Mouse (Mus musculus) frontal cortex, postnatal 25 days (tissue): ENCODE measurements around the gene Hnrnpm.
"Not testable (repeated sequence)": the region's sequence is repeated elsewhere in the genome, so short reads cannot be mapped to it uniquely, and the experiment has no call there.

Experiments used
- DNase-seq, 2 experiments: peaks; one replicate each; pipeline ENCODE4 v3.0.0; 2022; ENCODE audit warnings: low spot score in 2 of 2

Hnrnpm gene

DNA sequence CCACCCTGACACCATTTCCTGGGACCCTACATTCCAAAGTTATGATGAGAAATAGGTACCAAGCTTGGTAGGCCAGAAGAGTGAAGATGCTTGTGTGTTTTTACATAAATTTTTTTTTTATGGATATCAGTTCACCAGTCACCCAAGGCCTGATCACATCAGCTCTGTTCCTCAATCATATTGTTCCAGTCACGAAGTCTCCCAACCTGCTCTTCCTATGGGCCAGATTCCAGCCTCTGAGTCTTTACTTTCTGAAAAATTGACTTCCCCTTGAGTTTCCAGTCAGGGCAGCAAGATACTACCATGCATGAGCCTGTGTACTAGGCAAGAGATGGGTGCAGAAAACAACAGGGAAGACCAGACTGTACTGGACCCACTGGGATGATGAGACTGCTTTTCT, at the start of gene Hnrnpm:
Hnrnpm (minus strand) TSS at position 101 of the 400 bp plus-strand sequence.
- no peak for DNase-seq

DNA sequence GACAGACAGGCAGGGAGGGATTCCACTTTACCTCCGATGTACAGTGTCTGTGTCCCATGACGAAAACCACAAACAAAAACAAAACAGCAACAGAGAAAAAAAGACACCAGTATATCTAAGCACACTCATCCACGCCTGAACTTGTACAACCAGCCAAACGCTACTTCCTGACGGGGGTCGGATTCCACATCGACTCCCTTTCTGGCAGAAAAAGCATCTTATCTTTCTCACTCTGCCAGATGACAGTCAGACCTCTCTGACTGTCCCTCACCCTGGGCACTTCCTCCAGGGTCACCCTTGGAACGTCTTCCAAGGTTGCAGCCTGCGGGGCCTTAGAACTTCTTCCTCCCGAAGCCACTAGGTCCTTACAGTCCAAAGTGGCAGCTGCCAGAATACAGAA, 46.9 kb upstream of the Hnrnpm start:
- not testable (repeated sequence) for DNase-seq

DNA sequence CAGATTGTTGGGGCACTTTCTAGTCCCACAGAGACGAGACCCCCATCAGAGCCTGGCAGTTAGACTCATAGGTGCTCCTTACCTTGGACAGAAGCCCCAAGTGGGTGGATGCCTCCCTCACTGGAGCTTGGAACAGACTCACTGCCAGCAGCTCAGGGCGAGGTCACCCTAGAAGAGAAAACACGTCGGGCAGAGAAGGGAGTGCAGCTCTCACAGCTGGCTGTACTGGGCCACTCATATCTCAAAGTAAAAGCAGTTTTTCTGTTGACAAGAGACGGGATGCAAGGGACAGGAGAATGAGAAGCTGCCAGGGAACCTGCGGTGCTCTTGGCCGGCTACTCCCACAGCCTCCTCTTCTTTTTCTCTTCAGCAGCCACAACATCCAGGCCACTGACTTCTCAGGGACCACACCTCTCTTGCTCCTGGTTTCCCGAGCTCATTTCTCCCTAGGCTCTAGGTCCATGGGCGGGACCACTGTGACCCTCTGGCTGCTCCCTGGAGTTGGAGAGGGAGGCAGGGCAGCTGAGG, 46.0 kb upstream of the Hnrnpm start:
- DNase-seq, result not testable (repeated sequence)

DNA sequence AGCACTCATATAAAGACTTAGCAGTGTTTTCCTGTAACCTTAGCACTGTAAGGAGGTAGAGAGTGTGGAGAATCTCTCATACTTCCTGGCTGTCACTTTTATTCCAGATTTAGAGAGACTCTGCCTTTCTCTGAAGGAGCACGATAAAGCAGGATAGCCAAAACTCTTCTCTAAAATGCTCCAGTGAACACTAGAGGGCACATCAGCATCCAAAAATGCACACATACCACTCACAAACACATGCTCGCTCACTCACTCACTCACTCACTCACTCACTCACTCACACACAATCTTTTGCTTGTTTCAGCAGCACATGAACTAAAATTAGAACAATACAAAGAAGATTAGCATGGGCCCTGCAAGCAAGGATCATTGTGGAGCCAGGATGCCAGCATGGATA, 42.6 kb upstream of the Hnrnpm start:
- no peak for DNase-seq

DNA sequence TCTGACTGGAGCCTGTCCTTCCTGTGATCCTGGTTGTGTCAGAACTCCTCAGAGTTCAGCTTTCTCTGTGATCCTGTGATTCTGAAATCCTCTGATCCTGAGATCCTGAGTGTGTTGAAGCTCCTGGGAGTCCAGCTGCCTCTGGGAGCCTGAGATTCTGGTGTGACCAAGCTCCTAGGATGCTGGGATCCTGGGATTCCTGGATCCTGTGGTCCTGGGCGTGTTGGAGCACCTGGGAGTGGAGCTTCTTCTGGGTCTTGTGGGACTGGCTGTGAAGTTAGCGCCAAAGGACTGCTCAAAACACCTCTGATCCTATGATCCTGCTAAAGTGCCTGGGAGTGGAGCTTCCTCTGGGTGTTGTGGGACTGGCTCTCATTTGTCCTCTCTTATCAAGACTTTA, 41.7 kb upstream of the Hnrnpm start:
- no peak for DNase-seq

DNA sequence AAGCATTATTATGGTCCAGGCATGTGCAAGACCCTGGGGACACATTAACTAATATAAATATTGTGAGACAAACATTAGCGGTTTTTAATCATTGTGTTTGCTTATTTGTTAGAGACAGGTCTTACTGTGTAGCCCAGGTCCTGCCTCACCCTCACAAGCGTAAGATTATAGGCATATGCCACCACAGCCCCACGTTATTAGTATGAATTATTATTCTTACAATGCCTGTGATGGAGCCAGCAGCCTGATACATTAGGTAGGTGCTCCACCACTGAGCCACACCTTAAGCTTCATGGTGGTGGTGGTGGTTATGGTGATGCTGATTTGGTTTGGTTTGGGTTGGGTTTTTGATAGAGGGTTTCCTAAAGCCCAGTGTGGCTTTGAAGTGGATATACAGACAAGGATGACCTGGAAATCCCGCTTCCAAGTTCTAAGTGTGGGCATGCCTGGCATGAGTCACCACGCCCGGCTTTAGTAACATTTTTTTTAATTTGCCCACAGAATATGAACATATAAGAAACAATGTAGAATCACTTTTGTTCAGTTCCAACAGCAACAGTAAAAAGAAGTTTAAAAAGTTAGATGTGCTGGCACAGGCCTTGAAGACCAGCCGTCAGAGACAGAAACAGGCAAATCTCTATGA, 33.2 kb upstream of the Hnrnpm start:
- DNase-seq, result no peak

DNA sequence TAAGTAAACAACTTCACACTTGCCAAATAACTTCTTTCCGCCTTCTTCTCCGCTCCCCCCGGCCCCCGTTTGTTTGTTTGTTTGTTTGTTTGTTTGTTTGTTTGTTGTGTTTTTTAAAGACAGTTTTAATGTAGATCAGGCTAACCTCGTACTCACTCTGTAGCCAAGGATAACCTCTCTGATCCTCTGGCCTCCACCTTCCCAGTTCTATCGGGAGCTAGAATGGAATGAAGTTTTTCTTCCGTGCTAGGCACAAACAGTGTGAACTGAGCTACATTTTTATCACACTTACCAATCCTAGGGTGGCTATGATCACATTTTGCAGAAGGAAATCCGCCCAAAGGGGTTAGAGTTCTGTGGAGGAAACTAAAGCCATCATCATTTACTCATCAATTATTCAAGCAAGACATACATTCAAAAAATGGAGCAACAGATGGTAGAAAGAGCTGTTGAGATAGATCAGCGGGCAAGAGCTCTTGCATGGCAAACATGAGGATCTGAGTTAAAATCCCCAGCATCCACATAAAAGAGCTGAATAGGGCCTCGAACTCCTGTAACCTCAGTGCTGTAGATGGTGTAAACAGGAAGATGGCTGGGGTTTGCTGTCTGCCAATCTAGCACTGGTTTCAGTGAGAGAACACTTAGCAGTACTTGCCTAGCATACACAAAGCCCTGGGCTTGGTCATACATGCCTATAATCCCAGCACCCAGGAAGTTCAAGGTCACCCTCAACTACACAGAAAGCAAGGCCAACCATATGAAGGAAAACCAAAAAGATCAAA, 32.5 kb upstream of the Hnrnpm start:
- DNase-seq, result no peak

DNA sequence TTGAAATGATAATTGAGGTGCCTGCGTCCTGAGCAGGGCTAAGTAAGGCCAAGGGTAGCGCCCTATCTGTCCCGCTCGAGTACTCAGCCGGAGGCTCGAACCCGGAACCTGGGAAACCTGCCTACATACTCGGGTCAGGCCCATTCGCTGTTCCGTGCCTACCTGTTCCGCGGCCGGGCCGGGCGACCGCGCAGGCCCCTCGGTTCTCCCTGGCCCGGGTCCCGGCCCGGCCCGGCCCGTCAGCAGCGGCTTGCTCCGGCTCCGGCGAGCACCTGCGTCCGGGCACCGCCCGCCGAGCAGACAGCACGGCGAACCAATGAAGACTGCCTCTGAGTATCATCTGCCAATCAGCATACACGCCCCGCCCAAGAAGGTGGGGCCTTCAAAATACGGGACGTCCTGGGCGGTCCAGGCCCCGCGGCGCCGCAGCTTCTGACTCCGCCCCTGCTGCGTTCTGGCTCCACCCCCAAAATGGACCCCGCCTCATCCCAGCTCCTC, 31.8 kb upstream of the Hnrnpm start, which contains the start of gene March2:
March2 (minus strand) TSS at position 287 of the 498 bp plus-strand sequence.
- peak; percentile 86 to 91 for DNase-seq

DNA sequence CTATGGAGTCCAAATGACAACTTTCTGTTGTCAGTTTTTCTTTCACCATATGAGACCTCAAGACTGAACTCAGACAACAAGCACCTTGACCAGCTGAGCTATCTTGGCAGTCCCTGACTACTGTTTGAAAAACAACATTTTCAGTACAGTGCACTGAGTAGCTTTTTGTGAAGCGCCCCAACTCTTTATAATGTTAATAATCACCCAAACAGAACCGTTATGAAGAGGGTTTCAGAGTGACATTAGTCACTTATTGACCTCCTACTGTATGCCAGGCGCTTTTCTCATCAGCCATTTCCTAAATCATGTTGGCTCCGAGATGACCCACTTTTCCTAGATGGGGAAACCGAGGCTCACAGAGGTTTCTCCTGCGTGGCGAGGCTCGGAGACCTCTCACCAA, 31.3 kb upstream of the Hnrnpm start:
- DNase-seq, result no peak

DNA sequence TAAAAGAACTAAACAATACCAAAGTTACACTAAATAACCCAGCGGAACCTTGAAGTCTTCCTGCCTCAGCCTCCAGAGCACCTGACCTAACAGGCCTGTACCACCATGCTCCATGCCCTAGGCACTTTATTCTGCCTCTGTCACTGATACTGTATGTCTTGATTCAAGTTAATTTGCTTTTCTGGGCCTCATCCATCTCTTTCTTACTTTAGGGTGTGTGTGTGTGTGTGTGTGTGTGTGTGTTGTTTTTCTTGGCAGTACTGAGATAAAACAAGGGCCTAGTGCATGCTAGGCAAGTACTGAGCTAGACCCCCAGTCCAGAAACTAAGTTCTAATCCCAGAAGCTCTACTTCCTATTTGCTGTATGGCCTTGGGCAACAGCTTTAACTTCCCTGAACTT, 30.6 kb upstream of the Hnrnpm start:
- no peak for DNase-seq

DNA sequence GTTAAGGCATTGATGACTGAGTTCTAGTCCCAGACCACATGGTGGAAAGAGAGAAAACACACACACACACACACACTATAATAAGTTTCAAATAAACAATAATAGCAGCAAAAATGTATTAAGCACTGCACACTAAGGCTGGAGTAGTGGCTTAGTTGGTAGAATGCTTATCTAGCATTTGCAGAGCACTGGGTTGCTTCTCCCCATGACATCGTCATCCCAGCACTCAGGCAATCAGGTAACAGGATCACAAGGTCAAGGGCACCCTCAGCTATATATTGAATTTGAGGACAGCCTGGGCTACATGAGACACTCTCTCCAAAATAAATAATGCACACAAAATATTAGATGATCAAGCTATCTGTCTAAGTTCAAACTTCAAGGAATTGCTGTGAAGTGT, 28.1 kb upstream of the Hnrnpm start:
- DNase-seq, result no peak

DNA sequence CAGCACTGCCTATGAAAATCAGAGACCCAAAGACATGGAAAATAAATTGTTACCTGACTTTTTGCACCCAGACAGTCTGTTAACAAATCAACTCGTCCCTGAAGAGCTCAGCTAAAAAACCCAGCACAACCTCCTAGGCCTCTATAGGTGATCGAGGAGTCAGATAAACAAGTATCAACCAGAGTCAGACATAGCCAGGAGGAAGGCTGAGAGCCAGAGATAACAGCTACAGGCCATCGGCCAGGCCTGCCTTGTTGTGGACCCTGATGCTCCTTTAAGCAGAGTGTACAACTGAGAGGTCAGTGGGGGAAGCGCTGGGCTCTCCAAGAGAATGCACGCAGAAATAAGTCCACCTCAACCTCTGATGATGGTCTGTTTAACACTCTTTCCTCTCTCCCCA, 26.6 kb upstream of the Hnrnpm start:
- no peak for DNase-seq

DNA sequence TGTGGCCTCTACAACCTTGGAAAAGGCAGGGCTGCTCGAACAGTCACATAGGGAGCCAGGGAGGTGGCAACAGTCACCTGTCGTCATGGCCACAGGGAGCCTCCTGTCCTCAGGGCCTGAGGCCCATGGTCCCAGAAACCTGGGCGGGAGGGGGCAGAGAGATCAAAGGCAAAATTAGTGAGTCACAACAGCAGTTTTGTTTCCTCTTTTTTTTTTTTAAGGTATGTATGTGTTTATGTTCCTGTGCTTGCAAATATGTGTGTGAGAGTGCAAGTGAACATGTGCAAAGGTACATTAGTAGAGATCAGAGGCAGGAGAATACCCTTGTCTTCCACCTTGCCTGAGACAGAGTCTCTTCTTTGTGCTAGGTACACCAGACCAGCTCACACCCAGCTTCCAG, 23.2 kb upstream of the Hnrnpm start:
- DNase-seq, result no peak

DNA sequence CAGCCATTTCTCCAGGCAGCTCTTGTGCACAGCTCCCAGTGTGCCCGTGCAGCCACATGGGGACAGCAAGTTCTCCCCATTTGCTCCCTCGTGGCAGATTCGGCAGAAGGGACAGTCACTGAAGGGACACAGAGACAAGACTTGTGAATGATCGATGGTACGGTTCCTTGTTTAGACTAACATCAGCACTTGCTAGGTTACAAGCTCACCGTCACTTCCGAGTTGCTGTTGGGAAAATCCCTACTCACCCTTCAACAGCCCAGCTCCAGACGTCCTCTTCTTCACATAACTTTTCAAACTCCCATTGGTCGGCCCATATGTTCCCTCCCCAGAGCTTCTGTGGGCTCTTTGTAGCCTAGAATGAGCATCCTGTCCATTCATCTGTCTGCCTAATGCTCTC, 16.4 kb upstream of the Hnrnpm start:
- DNase-seq, result no peak

DNA sequence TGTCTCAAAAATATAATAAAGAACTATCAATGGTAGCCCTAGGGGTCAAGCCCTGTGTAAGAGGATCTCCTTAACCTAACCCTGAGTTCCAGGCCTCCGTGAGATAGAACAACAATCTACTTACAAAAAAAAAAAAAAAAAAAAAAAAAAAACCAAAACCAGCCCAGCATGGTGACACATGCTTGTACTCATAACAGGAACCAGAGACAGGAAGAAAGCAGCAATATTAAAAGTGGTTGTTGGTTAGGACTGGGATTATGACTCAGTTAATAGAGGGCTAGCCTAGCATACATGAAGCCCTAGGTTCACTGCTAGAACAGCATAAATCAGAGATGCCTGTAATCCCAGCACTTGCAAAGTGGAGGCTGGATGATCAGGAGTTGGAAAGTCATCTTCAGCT, 15.5 kb upstream of the Hnrnpm start:
- no peak for DNase-seq

DNA sequence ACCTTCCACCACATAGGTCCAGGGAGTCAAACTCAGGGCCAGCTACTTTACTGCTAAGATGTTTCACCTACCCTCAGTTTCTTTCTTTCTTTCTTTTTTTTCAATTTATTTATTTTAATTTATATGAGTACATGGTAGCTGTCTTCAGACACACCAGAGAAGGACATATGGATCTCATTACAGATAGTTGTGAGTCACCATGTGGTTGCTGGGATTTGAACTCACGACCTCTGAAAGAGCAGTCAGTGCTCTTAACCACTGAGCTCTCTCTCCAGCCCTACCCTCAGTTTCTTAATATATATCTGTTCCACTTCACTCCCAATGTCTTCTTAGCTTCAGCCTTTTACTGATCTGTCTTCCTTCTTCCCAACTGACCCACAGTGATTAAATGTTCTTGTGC, 8.8 kb upstream of the Hnrnpm start:
- DNase-seq, result no peak

DNA sequence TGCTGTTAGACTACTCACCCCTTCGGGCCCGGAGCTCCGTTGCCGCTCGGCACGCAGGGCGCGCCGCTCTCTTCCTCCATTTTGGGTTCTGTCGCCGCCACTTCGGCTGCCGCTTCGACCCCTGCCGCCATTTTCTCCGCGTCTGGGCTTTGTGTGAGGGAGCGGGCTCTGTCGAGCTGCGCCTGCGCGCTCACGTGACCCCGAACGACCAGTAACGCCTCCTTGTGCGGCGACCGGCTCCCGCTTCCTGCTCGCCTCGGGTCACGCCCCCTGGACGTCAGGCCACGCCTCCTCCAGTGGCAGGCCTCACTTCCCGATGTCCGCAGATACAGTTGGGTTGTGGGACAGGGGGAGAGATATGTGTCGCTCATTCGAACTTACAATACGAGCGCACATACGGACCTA, 1.4 kb downstream of the Hnrnpm start:
- DNase-seq, result peak; percentile 94 to 95

DNA sequence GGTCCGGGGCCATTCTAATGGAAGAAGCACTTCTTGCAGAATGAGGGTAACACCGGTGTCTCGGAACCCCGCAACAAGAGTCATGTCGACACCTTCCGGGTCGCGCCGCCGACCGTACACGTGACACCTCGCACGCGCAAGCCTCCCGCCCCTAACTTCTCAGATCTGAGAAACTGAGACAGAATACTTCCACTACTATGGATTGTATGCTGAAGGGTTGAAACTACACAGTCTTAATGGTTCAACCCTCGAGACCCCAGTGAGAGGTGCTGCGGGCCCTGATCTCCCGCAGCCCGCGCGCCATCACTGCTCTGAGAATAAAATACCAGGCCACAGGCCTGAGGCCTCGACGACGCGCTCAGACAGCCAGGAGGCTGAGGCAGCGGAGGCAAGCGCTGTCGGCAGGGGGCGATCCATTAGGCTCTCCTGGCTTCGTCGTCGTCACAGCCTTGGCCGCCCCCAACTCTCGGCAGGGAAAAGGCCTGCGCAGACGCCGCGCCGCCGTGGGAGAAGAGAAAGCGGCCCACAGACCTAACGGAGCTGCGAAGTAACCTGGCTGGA, 1.9 kb downstream of the Hnrnpm start:
- DNase-seq, result peak; percentile 62

DNA sequence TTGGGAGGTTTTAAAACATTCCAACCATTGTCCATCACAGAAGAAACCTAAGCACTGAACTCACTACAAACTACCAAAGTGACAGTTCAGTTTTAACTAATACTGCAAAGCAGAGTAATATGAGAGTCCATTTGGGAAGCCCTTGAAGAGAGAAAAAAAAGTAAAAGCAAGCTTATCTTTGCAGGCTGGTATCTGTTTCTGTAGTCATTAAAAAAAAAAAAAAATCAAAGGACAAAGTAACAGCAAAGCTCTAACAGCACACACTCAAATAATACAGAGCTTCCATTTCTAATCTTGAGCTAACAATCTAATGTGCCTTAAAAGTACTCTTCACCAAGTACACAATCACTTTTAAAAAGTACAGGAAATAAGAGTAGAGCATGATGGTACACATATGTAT, 4.9 kb downstream of the Hnrnpm start:
- no peak for DNase-seq

DNA sequence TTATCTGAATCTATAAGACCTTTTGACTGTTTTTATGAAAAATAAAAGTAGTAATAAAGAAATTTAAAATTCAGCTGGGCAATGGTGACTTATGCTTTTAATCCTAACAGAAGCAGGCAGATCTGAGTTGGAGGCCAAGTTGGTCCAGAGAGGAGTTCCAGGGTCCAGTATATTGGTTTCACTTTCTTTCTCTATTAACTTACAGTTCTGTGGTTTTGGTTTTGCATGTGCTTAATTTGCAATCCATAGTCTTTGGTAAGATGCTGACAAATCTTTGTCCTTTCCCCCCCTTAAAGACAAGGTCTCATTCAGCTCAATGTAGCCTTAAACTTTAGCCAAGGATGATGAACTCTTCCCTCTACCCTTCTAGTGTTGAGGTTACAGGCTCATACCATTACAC, 7.9 kb downstream of the Hnrnpm start:
- no peak for DNase-seq

DNA sequence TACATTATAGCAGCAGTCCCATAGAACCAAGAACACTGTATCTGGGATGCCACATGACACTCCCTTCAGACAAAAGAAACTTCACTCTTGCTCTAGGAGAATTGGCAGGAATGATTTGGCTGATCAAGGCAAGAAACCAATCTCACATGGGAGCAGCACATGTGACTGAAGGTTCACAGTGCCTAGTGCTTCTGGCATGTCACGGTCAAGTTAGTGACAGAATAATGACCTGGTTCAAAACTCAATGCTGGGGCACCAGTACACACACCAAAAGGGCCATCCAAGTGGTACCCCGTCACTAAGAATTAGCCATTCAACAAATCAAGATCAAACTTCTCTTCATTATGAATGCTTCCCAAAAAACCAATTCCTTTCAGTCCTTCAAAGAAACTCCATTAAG, 10.6 kb downstream of the Hnrnpm start:
- DNase-seq, result no peak

DNA sequence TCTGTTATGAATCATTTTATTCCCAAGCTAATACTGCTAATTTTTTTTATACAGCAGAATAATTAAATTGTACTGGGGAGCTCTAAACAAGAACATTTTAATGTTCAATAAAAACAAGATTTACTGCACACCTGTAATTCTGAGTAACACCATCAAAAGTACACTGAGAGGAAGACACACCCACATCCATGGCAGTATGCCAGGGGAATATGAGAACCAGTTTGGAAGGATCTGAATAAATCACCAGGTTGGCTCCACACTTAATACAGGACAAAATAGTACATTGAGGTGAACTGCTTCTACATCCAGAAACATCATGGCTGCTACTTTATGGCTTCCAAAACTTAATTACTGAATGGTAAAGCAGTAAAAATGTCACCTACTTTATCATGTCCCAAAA, 11.2 kb downstream of the Hnrnpm start:
- no peak for DNase-seq

DNA sequence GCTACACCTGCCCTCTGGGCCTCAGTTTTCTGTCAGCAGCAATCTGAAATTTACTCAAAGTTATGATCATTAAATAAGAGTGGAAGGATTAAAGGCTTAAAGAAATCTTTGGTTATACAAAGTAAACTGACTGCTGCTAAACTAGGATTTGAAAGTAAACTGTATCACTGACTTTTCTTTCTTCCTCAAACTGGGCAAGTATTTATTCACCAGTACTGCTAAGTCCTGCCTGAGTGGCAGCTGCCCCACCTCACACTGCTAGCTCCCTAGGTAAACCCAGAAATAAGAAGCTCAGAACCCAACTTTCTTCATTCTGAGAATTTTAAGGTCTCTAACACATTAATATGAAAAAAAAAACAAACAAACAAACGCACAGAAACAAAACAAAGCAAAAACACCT, 12.8 kb downstream of the Hnrnpm start:
- no peak for DNase-seq
